Mouse (Mus musculus): Measurements from ENCODE around the gene Commd7. TPM values are rescaled to one million over a fixed set of nuclear protein-coding genes. Genes with fewer than 3 reads are reported as not detected.

The Commd7 gene
- polyA plus RNA-seq, 1 experiment = 16.2 TPM

DNA sequence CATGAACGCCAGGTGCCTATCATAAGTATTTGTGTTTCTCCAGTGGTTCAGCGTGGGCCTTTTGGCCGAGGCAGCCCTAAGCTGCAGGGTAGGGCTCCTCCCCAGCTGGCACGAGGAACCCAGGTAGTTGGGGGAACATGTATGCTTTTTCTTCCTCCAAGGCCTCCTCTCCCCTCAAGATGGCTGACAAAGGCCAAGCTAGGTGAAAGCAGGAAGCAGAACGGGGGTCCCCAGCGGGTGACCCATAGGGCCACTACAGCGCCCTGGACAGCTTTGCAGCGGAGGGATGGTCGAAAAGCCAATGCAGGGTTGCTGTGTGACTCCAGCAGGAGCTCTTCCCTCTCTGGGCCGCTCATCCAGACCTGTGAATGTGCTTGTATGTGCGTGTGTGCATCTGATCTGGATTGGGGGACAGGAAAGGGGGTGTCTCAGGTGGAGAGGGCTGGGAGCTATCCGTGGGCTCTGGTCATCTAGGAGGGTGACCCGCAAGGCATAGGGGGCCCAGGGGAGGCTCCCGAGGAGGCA, 16.3 kb upstream of the Commd7 start:
- TF ChIP-seq POLR2A (IDR thresholded peaks at IDR 0.05; ENCODE audit: low read depth, low read length) (no peak), CTCF (IDR thresholded peaks at IDR 0.05; ENCODE audit: extremely low read depth, insufficient read length, insufficient replicate concordance, low read depth, low read length) (no peak)
- Histone ChIP-seq H3K27ac (ENCODE audit: insufficient read depth, low read depth, low read length) (no peak overlapping the region), H3K4me3 (ENCODE audit: low read depth, low read length) (peak overlapping the region; percentile 85), H3K4me1 (ENCODE audit: control insufficient read depth, insufficient read depth, insufficient read length, low read length) (0 out of 2 replicates have a peak, but pooled peaks cover 3% of the 10 kb centered on the region), H3K36me3 (ENCODE audit: control insufficient read depth, insufficient read depth, low read length) (no peaks in the 10 kb centered on the region), H3K27me3 (ENCODE audit: control insufficient read depth, insufficient read depth, low read length) (no peaks in the 10 kb centered on the region)
- whole genome bisulfite sequencing = 32% methylated on average over 14 of the region's 14 CpGs

DNA sequence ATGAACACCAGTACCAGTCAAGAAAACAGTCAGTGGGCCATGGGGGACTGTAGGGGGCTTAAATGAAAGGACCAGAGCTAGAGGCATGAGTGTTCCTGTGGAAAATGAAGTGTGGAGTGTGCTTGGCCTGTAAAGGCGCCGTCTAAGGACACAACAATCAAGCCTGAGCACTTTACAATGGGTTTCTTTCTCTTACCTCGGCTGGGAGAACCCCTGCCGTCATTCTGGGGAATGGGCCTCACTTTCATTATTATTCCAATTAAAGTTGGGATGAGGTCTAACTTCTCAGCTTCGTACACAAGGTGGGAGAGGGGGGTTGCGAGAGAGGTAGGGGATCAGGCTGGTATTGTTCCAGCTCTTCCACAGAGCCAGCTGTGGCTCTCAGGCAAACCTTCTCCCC, 10.4 kb upstream of the Commd7 start:
- Histone ChIP-seq H3K4me3 (ENCODE audit: low read depth, low read length) (no peak overlapping the region), H3K4me1 (ENCODE audit: control insufficient read depth, insufficient read depth, insufficient read length, low read length) (no peaks in the 10 kb centered on the region), H3K36me3 (ENCODE audit: control insufficient read depth, insufficient read depth, low read length) (no peaks in the 10 kb centered on the region), H3K27ac (ENCODE audit: insufficient read depth, low read depth, low read length) (no peak overlapping the region), H3K27me3 (ENCODE audit: control insufficient read depth, insufficient read depth, low read length) (no peaks in the 10 kb centered on the region)
- TF ChIP-seq POLR2A (IDR thresholded peaks at IDR 0.05; ENCODE audit: low read depth, low read length) (no peak), CTCF (IDR thresholded peaks at IDR 0.05; ENCODE audit: extremely low read depth, insufficient read length, insufficient replicate concordance, low read depth, low read length) (no peak)
- WGBS = 63% methylated on average over 6 of the region's 6 CpGs

DNA sequence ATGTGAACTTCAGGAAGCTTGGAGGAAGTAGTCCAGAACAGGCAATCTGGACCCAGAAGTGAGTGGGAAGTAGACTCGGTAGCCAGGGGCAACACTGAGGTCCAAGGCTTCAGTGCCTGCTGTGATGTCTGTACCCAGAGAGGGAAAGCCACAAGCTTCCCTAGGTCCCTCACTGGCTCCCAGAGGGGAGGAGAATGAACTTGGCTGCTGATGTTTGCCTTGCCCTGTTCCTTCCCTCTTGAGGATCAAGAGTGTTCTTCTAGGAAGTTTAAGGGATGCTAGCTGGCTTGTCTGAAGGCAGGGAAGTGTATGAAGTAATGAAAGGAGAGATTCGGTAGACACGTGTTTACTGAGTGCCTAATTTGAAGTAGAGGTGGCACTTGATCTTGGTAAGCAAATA, 9.9 kb upstream of the Commd7 start:
- H3K36me3 ChIP-seq (ENCODE audit: control insufficient read depth, insufficient read depth, low read length) = no peaks in the 10 kb centered on the region
- no peaks in the 10 kb centered on the region for H3K27me3 ChIP-seq (ENCODE audit: control insufficient read depth, insufficient read depth, low read length)
- H3K4me3 ChIP-seq (ENCODE audit: low read depth, low read length) = no peak overlapping the region
- no peaks in the 10 kb centered on the region for H3K4me1 ChIP-seq (ENCODE audit: control insufficient read depth, insufficient read depth, insufficient read length, low read length)
- TF ChIP-seq CTCF (IDR thresholded peaks at IDR 0.05; ENCODE audit: extremely low read depth, insufficient read length, insufficient replicate concordance, low read depth, low read length) (no peak), POLR2A (IDR thresholded peaks at IDR 0.05; ENCODE audit: low read depth, low read length) (no peak)
- WGBS = 36% methylated on average over 3 of the region's 3 CpGs
- no peak overlapping the region for H3K27ac ChIP-seq (ENCODE audit: insufficient read depth, low read depth, low read length)

DNA sequence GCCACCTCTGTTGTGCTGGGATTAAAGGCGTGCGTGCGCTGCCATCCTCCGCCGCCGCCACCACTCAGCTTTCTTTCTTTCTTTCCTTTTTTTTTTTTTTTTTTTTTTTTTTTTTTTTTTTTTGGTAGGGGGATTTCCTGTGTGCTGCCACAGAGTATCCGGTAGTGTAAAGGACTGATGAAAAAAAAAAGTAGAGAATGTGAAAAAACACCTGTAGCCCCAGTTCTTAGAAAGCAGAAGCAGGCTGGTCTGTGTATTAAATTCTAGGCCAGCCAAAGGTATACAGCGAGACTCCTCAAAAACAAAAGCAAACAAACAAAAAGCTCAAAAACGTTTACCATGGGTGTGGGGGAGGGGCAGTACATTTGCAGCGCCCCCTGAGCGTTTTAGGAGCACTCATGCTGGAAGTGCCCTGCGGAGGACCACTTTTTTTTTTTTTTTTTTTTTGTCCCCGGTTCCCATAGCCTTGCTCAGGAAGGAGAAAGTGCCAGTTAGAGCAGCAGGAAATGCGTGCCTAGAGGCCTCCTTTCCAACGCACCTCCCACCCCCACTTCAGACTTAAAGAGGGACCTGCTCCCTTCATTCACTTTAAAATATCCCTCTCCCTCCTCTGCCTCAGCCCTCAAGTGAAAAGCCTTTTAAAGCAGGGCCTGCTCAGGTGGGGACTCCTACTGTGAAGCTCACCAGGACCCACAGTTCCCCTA, 6.5 kb upstream of the Commd7 start:
- Histone ChIP-seq H3K27ac (ENCODE audit: insufficient read depth, low read depth, low read length) (no peak overlapping the region), H3K27me3 (ENCODE audit: control insufficient read depth, insufficient read depth, low read length) (no peaks in the 10 kb centered on the region), H3K4me3 (ENCODE audit: low read depth, low read length) (no peak overlapping the region), H3K36me3 (ENCODE audit: control insufficient read depth, insufficient read depth, low read length) (no peaks in the 10 kb centered on the region), H3K4me1 (ENCODE audit: control insufficient read depth, insufficient read depth, insufficient read length, low read length) (no peaks in the 10 kb centered on the region)
- WGBS = 58% methylated on average over 15 of the region's 15 CpGs
- no peak for TF ChIP-seq POLR2A (IDR thresholded peaks at IDR 0.05; ENCODE audit: low read depth, low read length)
- no peak for TF ChIP-seq CTCF (IDR thresholded peaks at IDR 0.05; ENCODE audit: extremely low read depth, insufficient read length, insufficient replicate concordance, low read depth, low read length)

DNA sequence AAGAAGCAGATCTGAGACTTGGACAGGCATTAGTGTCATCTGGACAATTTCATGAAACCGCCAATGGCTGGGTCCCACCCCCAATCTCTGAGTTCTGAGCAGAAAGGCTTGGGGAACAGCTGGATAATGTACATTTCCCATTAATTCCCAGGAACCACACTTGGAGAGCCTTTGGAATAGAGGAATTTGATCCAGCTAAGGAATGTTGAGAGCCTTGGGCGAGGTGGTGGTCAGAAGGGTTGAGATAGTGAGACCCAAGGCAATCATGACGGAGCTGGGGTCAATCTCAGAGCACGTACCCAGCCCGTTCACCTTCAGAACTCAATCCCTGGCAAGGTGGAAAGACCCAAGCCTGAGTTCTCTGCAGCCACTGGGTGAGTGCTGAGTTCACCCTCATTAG, 678 bp upstream of the Commd7 start:
- Histone ChIP-seq H3K4me3 (ENCODE audit: low read depth, low read length) (no peak overlapping the region), H3K27ac (ENCODE audit: insufficient read depth, low read depth, low read length) (no peak overlapping the region), H3K36me3 (ENCODE audit: control insufficient read depth, insufficient read depth, low read length) (peaks cover 10% of the 10 kb centered on the region), H3K4me1 (ENCODE audit: control insufficient read depth, insufficient read depth, insufficient read length, low read length) (0 out of 2 replicates have a peak, but pooled peaks cover 2% of the 10 kb centered on the region), H3K27me3 (ENCODE audit: control insufficient read depth, insufficient read depth, low read length) (no peaks in the 10 kb centered on the region)
- no peak for TF ChIP-seq CTCF (IDR thresholded peaks at IDR 0.05; ENCODE audit: extremely low read depth, insufficient read length, insufficient replicate concordance, low read depth, low read length)
- no peak for TF ChIP-seq POLR2A (IDR thresholded peaks at IDR 0.05; ENCODE audit: low read depth, low read length)
- 78% methylated on average over 5 of the region's 5 CpGs for WGBS

DNA sequence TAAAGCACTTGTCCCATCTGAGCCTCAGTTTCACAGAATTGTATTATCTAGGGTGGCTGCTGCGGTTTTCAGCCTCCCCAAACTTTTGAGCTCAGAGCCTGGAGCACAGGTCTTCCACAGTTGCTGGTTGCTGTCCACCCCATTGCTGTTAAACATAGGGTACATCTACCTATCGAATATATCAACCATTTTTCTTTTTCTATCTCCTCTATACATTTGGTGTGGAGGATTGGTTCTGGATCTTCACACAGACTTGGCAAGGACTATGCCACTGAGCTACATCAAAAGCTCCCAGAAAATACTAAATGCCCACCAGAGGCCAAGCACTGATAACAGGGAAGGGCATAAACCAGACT, 268 bp upstream of the Commd7 start:
- Histone ChIP-seq H3K4me3 (ENCODE audit: low read depth, low read length) (peak overlapping the region; percentile 81), H3K36me3 (ENCODE audit: control insufficient read depth, insufficient read depth, low read length) (peaks cover 11% of the 10 kb centered on the region), H3K27ac (ENCODE audit: insufficient read depth, low read depth, low read length) (peak overlapping the region; percentile 10; the same call in 1 of the 2 replicates), H3K4me1 (ENCODE audit: control insufficient read depth, insufficient read depth, insufficient read length, low read length) (0 out of 2 replicates have a peak, but pooled peaks cover 2% of the 10 kb centered on the region), H3K27me3 (ENCODE audit: control insufficient read depth, insufficient read depth, low read length) (no peaks in the 10 kb centered on the region)
- WGBS = 7% methylated on average over 2 of the region's 2 CpGs
- TF ChIP-seq POLR2A (IDR thresholded peaks at IDR 0.05; ENCODE audit: low read depth, low read length) (no peak), CTCF (IDR thresholded peaks at IDR 0.05; ENCODE audit: extremely low read depth, insufficient read length, insufficient replicate concordance, low read depth, low read length) (no peak)

DNA sequence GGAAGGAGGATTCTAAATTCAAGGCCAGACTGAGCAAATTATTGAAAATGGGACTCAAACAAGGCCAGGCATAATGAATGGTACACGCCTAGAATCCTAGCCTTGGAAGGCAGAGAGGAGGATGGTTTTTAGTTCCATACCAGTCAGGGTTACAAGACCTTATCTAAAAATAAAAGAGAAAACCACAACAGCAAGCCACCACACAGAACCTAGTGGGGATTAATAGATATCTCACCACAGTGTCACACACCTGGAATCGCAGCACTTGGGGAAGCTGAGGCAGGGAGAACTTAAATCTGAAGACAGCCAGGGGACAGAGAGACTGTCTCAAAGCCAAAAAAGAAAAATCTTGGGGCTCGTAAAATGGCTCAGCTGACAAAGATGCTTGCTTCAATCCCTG, 1.6 kb downstream of the Commd7 start:
- TF ChIP-seq POLR2A (IDR thresholded peaks at IDR 0.05; ENCODE audit: low read depth, low read length) = no peak
- TF ChIP-seq CTCF (IDR thresholded peaks at IDR 0.05; ENCODE audit: extremely low read depth, insufficient read length, insufficient replicate concordance, low read depth, low read length) = no peak
- WGBS = 87% methylated on average over 3 of the region's 3 CpGs
- Histone ChIP-seq H3K4me1 (ENCODE audit: control insufficient read depth, insufficient read depth, insufficient read length, low read length) (0 out of 2 replicates have a peak, but pooled peaks cover 2% of the 10 kb centered on the region), H3K27ac (ENCODE audit: insufficient read depth, low read depth, low read length) (no peak overlapping the region), H3K4me3 (ENCODE audit: low read depth, low read length) (no peak overlapping the region), H3K27me3 (ENCODE audit: control insufficient read depth, insufficient read depth, low read length) (no peaks in the 10 kb centered on the region), H3K36me3 (ENCODE audit: control insufficient read depth, insufficient read depth, low read length) (peaks cover 26% of the 10 kb centered on the region)

Measured in small intestine, adult 2 months (tissue).